Mouse (Mus musculus) lung, postnatal 4 days (tissue): ENCODE data around the gene Nectin4.

Experiments used
- DNase-seq, 2 experiments: peaks; one replicate each; pipeline ENCODE4 v3.0.0; 2021

Nectin4 gene

GRCm38 (mm10) chr1:171413608-171414007 is 43.7 kb downstream of the Nectin4 start:
- DNase-seq: no peak

DNA sequence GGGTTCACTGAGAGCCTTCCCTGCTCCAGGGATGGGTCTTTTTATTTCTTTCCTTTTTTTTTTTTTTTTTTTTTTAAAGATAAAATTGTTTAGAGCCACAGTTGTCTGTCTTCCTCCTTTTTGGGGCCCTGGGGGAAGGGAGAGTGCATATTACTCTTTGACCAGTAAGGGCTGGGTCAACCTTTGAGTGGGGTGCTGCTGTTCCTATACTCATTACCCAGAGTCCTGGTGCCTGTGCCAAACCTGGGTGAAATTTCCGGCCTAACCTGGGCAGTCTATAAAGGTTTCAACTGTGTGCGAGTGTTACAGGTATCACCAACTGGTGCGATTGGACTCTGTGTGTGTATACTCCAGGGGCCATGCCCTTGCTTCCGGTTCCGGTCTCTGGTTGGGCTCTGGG is 48.8 kb downstream of the Nectin4 start, which contains the start of gene Tstd1:
TSS of gene Tstd1 (plus strand) at position 213 of the 400 bp plus-strand sequence.
- DNase-seq: no peak

- DNase-seq: no peak
These were observed 49.5 kb downstream of the Nectin4 start for GRCm38 (mm10) chr1:171419291-171419882.

DNA sequence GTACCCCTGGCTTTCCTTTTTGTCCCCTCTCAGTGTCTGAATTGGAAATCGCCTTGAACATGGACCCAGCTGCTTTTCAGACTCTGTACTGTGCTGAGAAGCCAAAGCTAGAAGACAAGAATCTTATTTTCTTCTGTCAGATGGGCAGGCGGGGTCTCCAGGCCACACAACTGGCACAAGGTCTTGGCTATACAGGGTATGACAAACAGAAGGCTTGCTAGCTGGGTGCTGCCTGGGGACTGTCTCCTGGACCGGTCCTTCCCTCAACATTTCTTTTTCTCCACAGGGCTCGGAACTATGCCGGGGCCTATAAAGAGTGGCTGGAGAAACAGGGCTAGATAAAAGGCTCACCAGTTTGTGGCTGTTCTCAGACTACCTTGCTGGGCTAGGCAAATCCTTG is 50.0 kb downstream of the Nectin4 start:
- no peak for DNase-seq

DNA sequence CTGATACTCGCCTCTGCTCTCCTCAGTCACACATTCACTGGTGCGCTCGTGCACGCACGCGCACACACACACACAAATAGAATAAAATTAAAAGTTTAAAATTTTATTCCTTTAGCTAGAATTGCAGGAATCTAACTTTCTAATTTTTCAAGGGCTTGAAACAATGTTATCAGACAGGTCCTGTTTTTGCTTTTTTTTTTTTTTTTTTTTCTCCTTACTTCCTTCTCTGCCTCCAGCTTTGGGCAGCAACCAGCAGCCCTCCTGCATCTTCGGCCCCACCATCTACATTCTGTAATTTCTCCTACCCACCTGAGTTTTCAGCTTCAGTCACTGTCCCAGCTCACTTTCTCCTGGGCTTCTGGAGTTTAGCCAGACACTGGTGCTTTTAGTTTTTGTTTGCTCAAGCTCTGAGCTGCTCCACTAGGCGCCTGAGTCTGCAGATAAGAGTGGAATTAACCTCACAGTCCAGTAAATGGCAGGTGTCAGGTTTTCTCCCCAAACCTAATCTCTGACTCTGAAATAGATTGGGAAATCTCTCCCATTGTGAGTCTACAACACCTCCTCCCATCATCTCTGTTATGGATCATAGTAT is 52.7 kb downstream of the Nectin4 start:
- no peak for DNase-seq

GRCm38 (mm10) chr1:171424638-171425037 is 54.7 kb downstream of the Nectin4 start:
- DNase-seq: no peak

DNA sequence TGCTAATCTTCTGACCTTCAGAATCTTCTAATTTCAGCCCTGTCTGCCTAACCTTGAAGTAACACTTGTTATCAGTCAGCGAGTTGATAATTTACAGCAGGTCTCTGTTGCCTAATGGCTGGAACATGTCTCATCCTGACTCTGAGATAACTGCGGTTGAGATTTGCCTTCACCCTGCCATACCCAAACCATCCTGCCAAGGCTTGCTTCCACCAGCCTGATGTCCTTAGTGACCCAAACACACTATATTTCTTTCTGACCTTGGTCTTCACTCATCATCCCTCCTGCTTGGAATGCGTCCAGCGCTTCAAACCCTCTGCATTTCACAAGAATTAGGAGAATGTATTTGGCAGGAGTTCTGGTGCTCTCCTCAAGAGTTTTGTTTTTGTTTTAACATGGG is 55.2 kb downstream of the Nectin4 start:
- no peak for DNase-seq

- no peak for DNase-seq
These were observed 62.3 kb downstream of the Nectin4 start for GRCm38 (mm10) chr1:171432158-171432557.

GRCm38 (mm10) chr1:171435288-171435814 is 65.5 kb downstream of the Nectin4 start:
- no peak for DNase-seq

- DNase-seq: no peak
These were observed 66.1 kb downstream of the Nectin4 start for GRCm38 (mm10) chr1:171435974-171436373.

DNA sequence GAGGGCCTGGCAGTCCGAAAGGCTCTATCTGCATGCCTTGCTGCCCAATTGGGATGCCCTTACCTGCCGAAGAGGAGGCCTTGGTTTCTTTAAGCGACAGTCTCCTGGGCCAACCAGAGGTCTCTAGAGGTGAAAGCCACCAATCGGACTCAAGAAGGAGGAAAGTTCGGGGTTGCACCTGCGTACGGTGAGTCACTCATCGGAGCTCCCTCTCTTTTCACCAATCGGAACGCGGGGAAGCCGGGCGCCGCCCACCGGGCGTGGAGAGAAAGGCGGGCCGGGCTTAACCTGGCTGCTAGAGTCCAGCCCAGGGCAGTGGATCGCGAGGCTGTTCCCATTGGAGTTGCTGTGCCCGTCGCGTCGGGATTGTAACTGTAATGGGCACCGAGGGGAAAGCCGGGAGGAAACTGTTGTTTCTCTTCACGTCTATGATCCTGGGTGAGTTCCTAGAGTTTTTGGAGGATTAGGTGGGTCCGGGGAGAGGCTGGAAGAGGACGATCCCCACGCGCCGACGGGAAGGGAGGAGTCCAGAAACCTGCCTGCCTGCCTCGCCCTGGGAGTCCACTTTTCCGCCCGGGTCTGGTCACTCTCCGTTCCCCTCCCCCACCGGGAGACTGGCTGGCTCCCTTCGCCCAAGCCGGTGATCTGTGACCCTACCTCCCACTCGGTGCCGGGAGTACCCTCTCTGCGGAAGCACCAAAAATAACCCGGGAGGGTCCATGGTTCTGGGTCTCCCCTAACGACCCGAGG is 67.5 kb downstream of the Nectin4 start, which contains the start of gene F11r:
TSS of gene F11r (plus strand) at position 272 of the 750 bp plus-strand sequence.
- peak; percentile 93 to 95 for DNase-seq
